Mouse (Mus musculus) forebrain, postnatal 0 days (tissue): Measurements from ENCODE around the gene Cytip. TPM values are rescaled to one million over a fixed set of nuclear protein-coding genes. Genes with fewer than 3 reads are reported as not detected.

ENCODE experiments used
- ATAC-seq: fragments of 200-750 bp; cut with Nextera tagmentation; 2 replicates; pipeline ENCODE4 v1.8.0; 2017; ENCODE audit warnings: mild to moderate bottlenecking, moderate library complexity
- DNase-seq: peaks from one replicate; pipeline ENCODE4 v3.0.0-alpha.2; 2015
- H3K27ac ChIP-seq: fragments of 300-500 bp; sonication (generic); 2 replicates; pipeline ENCODE4 v1.5.1; 2014; ENCODE audit warnings: low read depth, mild to moderate bottlenecking, antibody characterized with exemption, low read length, moderate library complexity, mixed read lengths
- H3K27me3 ChIP-seq: fragments of 300-500 bp; sonication (generic); 2 replicates; pipeline ENCODE4 v1.6.1; 2014; ENCODE audit warnings: mild to moderate bottlenecking, low read length, mixed read lengths; ENCODE audit not compliant: insufficient read depth
- H3K36me3 ChIP-seq: fragments of 300-500 bp; sonication (generic); 2 replicates; pipeline ENCODE4 v1.6.1; 2014; ENCODE audit warnings: mild to moderate bottlenecking, moderate library complexity; ENCODE audit not compliant: insufficient read depth
- H3K4me1 ChIP-seq: fragments of 300-500 bp; sonication (generic); 2 replicates; pipeline ENCODE4 v1.6.1; 2014; ENCODE audit warnings: antibody characterized with exemption; ENCODE audit not compliant: insufficient read depth
- H3K4me2 ChIP-seq: fragments of 300-500 bp; sonication (generic); 2 replicates; pipeline ENCODE4 v1.6.1; 2014; ENCODE audit warnings: low read depth, mild to moderate bottlenecking, moderate library complexity
- H3K4me3 ChIP-seq: fragments of 300-500 bp; sonication (generic); 2 replicates; pipeline ENCODE4 v1.5.1; 2014; ENCODE audit warnings: low read depth, low read length, mixed read lengths
- H3K9ac ChIP-seq: fragments of 300-500 bp; sonication (generic); 2 replicates; pipeline ENCODE4 v1.6.1; 2014; ENCODE audit warnings: mild to moderate bottlenecking
- H3K9me3 ChIP-seq: fragments of 300-500 bp; sonication (generic); 2 replicates; pipeline ENCODE4 v1.6.1; 2016; ENCODE audit warnings: low read length
- CTCF ChIP-seq: sonication (generic); IDR thresholded peaks from 2 replicates; pipeline ENCODE4 v1.5.1; 2016; ENCODE audit warnings: antibody characterized with exemption, control low read depth, low read depth
- WGBS: fragments of 180-500 bp; shearing (Covaris S2); extraction: QIAGEN DNeasy Blood & Tissue Kit; methylation state at CpG from one replicate; pipeline ENCODE4 v1.1.7; 2014; 5-methylcytosine and 5-hydroxymethylcytosine counted together
- polyA plus RNA-seq: library from polyadenylated mRNA; unstranded; fragments of >200 nt; fragmentation: Nextera tagmentation; extraction: Ambion mirVana; gene quantifications from 2 replicates; pipeline ENCODE4 v1.2.1, GENCODE M21; 2015
- total RNA-seq: library from RNA; depleted of rRNA; stranded (reverse); fragments of >200 nt; gene quantifications from 2 replicates; pipeline ENCODE4 v1.2.3, GENCODE M21; 2014

Cytip gene
- total and polyA plus RNA-seq, 2 experiments from 2014 or later = 0.33 to 0.42 TPM

- no peaks in the 10 kb centered on the region for H3K27me3 ChIP-seq
- H3K4me1 ChIP-seq = no peaks in the 10 kb centered on the region
- WGBS = 95% methylated on average over 5 of the region's 5 CpGs
- H3K9ac ChIP-seq = no peak overlapping the region
- DNase-seq = no peak
- TF ChIP-seq CTCF = no peak
- no peaks in the 10 kb centered on the region for H3K36me3 ChIP-seq
- H3K27ac ChIP-seq = no peak overlapping the region
- H3K4me2 ChIP-seq = no peak overlapping the region
- no peak overlapping the region for H3K4me3 ChIP-seq
- no peak for ATAC-seq
- H3K9me3 ChIP-seq = no peaks in the 10 kb centered on the region
These were observed 37.9 kb downstream of the Cytip start for GRCm38 (mm10) chr2:58157466-58157865.

GRCm38 (mm10) chr2:58156495-58157392 lies 38.6 kb downstream of the Cytip start:
- no peaks in the 10 kb centered on the region for H3K36me3 ChIP-seq
- no peaks in the 10 kb centered on the region for H3K27me3 ChIP-seq
- no peak overlapping the region for H3K4me3 ChIP-seq
- no peaks in the 10 kb centered on the region for H3K4me1 ChIP-seq
- no peak for TF ChIP-seq CTCF
- no peak for DNase-seq
- no peak overlapping the region for H3K27ac ChIP-seq
- peak; percentile 54; the same call in 1 of the 2 replicates for ATAC-seq
- H3K9me3 ChIP-seq = no peaks in the 10 kb centered on the region
- WGBS = 68% methylated on average over 5 of the region's 5 CpGs
- H3K9ac ChIP-seq = no peak overlapping the region
- H3K4me2 ChIP-seq = no peak overlapping the region

- H3K27ac ChIP-seq = no peak overlapping the region
- H3K27me3 ChIP-seq = no peaks in the 10 kb centered on the region
- H3K4me2 ChIP-seq = no peak overlapping the region
- H3K9ac ChIP-seq = no peak overlapping the region
- no peak for TF ChIP-seq CTCF
- 91% methylated on average over 5 of the region's 5 CpGs for WGBS
- H3K36me3 ChIP-seq = no peaks in the 10 kb centered on the region
- no peaks in the 10 kb centered on the region for H3K9me3 ChIP-seq
- no peaks in the 10 kb centered on the region for H3K4me1 ChIP-seq
- H3K4me3 ChIP-seq = no peak overlapping the region
- DNase-seq = no peak
- ATAC-seq = no peak
These were observed 39.3 kb downstream of the Cytip start for GRCm38 (mm10) chr2:58156108-58156415.

DNA sequence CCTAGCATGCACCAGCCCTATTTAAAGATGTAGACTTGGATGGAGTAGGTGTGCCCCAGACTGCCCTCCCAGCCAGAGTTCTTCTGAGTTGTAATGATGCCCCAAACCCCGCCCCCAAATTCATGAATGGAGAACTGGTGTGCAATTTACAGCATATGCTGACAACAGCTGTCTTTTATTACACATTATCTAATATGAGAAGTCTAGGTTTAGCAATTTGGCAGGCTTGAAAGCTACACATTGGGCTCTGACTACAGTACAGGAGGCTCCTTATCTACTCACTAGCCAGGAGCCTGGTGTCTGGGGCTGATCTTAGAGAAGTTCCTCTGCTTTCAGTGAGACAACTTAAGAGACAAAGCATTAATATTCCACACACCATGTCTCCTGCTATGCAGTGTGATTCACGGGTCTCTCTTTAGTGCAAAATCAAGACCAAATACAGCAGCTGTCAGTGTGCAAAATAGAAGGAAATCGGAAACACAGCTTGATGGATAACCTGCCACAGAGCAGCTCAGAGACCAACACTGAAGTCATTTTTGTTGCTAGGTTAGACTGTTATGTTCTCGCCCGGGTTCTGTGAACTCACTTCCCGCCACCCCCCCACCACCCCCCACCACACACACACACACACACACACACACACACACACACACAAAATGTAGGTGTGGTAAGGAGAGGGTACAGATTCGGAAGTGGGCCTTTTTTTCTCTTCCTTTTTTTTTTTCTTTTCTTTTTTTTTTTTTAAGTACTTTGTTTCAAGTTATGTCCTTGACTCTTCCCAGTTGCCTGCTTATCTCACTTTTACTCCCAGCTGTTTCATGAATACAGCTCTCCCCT lies 39.8 kb downstream of the Cytip start:
- Histone ChIP-seq H3K4me1 (no peaks in the 10 kb centered on the region), H3K4me3 (no peak overlapping the region), H3K36me3 (no peaks in the 10 kb centered on the region), H3K9ac (no peak overlapping the region), H3K27me3 (no peaks in the 10 kb centered on the region), H3K9me3 (no peaks in the 10 kb centered on the region), H3K4me2 (no peak overlapping the region), H3K27ac (no peak overlapping the region)
- WGBS = 50% methylated on average over 7 of the region's 7 CpGs
- peak; percentile 62 for ATAC-seq
- DNase-seq = no peak
- no peak for TF ChIP-seq CTCF

GRCm38 (mm10) chr2:58154555-58154954 lies 40.8 kb downstream of the Cytip start:
- H3K4me3 ChIP-seq = no peak overlapping the region
- DNase-seq = no peak
- no peak for ATAC-seq
- H3K36me3 ChIP-seq = no peaks in the 10 kb centered on the region
- no peak overlapping the region for H3K4me2 ChIP-seq
- no peaks in the 10 kb centered on the region for H3K9me3 ChIP-seq
- TF ChIP-seq CTCF = no peak
- 88% methylated on average over 1 of the region's 1 CpGs for WGBS
- no peak overlapping the region for H3K9ac ChIP-seq
- no peaks in the 10 kb centered on the region for H3K27me3 ChIP-seq
- no peaks in the 10 kb centered on the region for H3K4me1 ChIP-seq
- H3K27ac ChIP-seq = no peak overlapping the region

- Histone ChIP-seq H3K27ac (no peak overlapping the region), H3K9me3 (no peaks in the 10 kb centered on the region), H3K9ac (no peak overlapping the region), H3K36me3 (no peaks in the 10 kb centered on the region), H3K27me3 (no peaks in the 10 kb centered on the region), H3K4me3 (no peak overlapping the region), H3K4me2 (no peak overlapping the region), H3K4me1 (no peaks in the 10 kb centered on the region)
- no peak for ATAC-seq
- WGBS = 87% methylated on average over 7 of the region's 7 CpGs
- no peak for DNase-seq
- TF ChIP-seq CTCF = no peak
These were observed 41.6 kb downstream of the Cytip start for GRCm38 (mm10) chr2:58153742-58154141.

GRCm38 (mm10) chr2:58149983-58150405 lies 45.3 kb downstream of the Cytip start:
- no peaks in the 10 kb centered on the region for H3K36me3 ChIP-seq
- DNase-seq = no peak
- H3K27ac ChIP-seq = no peak overlapping the region
- WGBS = 80% methylated on average over 7 of the region's 7 CpGs
- H3K4me3 ChIP-seq = no peak overlapping the region
- no peaks in the 10 kb centered on the region for H3K27me3 ChIP-seq
- TF ChIP-seq CTCF = no peak
- H3K9me3 ChIP-seq = no peaks in the 10 kb centered on the region
- no peak for ATAC-seq
- H3K4me2 ChIP-seq = no peak overlapping the region
- no peak overlapping the region for H3K9ac ChIP-seq
- H3K4me1 ChIP-seq = no peaks in the 10 kb centered on the region
